Comparison of ENCODE assay signal across 8 mouse cellular contexts in genomic region chr9:98954391-98955102, GRCm38 (mm10). TPM values are rescaled to one million over a fixed set of nuclear protein-coding genes. Genes with fewer than 3 reads are reported as not detected.
A peak's percentile ranks its signal among the peaks of the same experiment; 100 is the strongest.
DNase-seq lines count a peak whose midpoint lies in the region; ATAC-seq and TF ChIP-seq lines count a peak whose summit lies in the region.

No protein-coding gene starts in this region.

- H3K4me1 ChIP-seq in embryonic facial prominence, embryonic 15.5 days, result peaks cover 34% of the 10 kb centered on the region
- peaks cover 29% of the 10 kb centered on the region for H3K4me1 ChIP-seq in limb, embryonic 11.5 days (ENCODE audit: control insufficient read depth, insufficient read depth, low read length)

- DNase-seq in left cerebral cortex, adult 2 months (ENCODE audit: extremely low spot score in 1 of 2, low spot score in 2 of 2), result no peak
- no peak for DNase-seq in left cerebral cortex, adult 11 months (ENCODE audit: low spot score)
- peak; percentile 71 for DNase-seq in limb, embryonic 11.5 days (ENCODE audit: low spot score)
- peak; percentile 46 for DNase-seq in retina, embryonic 14.5 days (ENCODE audit: low spot score)
- no peak for DNase-seq in testis, postnatal 14 days (ENCODE audit: low spot score)
- no peak for DNase-seq in urinary bladder, postnatal 14 days (ENCODE audit: low spot score)
- no peak for DNase-seq in spleen, adult 12 weeks (ENCODE audit: low spot score)

- H3K4me2 ChIP-seq in embryonic facial prominence, embryonic 15.5 days (replicated peaks), result peak overlapping the region; percentile 88
- peak overlapping the region; percentile 86 for H3K4me2 ChIP-seq in limb, embryonic 11.5 days (ENCODE audit: low read depth, severe bottlenecking)

- TF ChIP-seq CTCF in left cerebral cortex, adult 2 months (IDR thresholded peaks at IDR 0.05), result no peak

- peak overlapping the region; percentile 26; the same call in 1 of the 2 replicates for H3K9ac ChIP-seq in embryonic facial prominence, embryonic 15.5 days
- no peak overlapping the region for H3K9ac ChIP-seq in limb, embryonic 11.5 days (ENCODE audit: low read length)

- no peaks in the 10 kb centered on the region for H3K9me3 ChIP-seq in embryonic facial prominence, embryonic 15.5 days (replicated peaks)
- H3K9me3 ChIP-seq in limb, embryonic 11.5 days (ENCODE audit: control insufficient read depth, low read length), result no peaks in the 10 kb centered on the region

- 2% methylated on average over 33 of the region's 33 CpGs for WGBS in embryonic facial prominence, embryonic 15.5 days
- WGBS in limb, embryonic 11.5 days, result 2% methylated on average over 33 of the region's 33 CpGs

- ATAC-seq in embryonic facial prominence, embryonic 15.5 days (ENCODE audit: insufficient number of reproducible peaks, low FRiP score, low TSS enrichment, low read depth), result no peak; the same call in 1 of the 2 replicates
- no peak for ATAC-seq in limb, embryonic 11.5 days (ENCODE audit: insufficient number of reproducible peaks, low FRiP score, low TSS enrichment, low read depth)

- H3K27ac ChIP-seq in left cerebral cortex, adult 2 months, result peak overlapping the region; percentile 28; the same call in 1 of the 2 replicates
- no peak overlapping the region for H3K27ac ChIP-seq in embryonic facial prominence, embryonic 15.5 days (replicated peaks)
- H3K27ac ChIP-seq in limb, embryonic 11.5 days (replicated peaks; ENCODE audit: low read depth, low read length), result no peak overlapping the region

- H3K27me3 ChIP-seq in embryonic facial prominence, embryonic 15.5 days, result peaks cover 93% of the 10 kb centered on the region
- peaks cover 78% of the 10 kb centered on the region for H3K27me3 ChIP-seq in limb, embryonic 11.5 days (ENCODE audit: control insufficient read depth, insufficient read depth, low read length)

- intact Hi-C loops in left cerebral cortex, adult 2 months (cut with DNase I), result loop anchor here (5.0 kb wide), 1 partner anchor 918 kb away; no protein-coding TSS in a partner anchor

- H3K4me3 ChIP-seq in left cerebral cortex, adult 2 months, result peak overlapping the region; percentile 44
- H3K4me3 ChIP-seq in embryonic facial prominence, embryonic 15.5 days (replicated peaks), result peak overlapping the region; percentile 50
- H3K4me3 ChIP-seq in limb, embryonic 11.5 days (ENCODE audit: low read depth, low read length), result peak overlapping the region; percentile 39

- H3K36me3 ChIP-seq in embryonic facial prominence, embryonic 15.5 days, result no peaks in the 10 kb centered on the region
- H3K36me3 ChIP-seq in limb, embryonic 11.5 days (ENCODE audit: control insufficient read depth, insufficient read depth, low read length), result no peaks in the 10 kb centered on the region

RNA-seq across cellular contexts. Expression of gene Foxl2, which starts 0.5 kb away (rescaled TPM):
- total RNA-seq in left cerebral cortex, adult 2 months (2021), result under 1 TPM; 0.91 to 0.95 TPM
- 1.2 and 2.0 TPM in 2 replicates for polyA plus RNA-seq in embryonic facial prominence, embryonic 15.5 days (2015; fragmentation: Nextera tagmentation; extraction: Ambion mirVana)
- not detected in 2 replicates for polyA plus RNA-seq in limb, embryonic 11.5 days (2014; fragmentation: Nextera tagmentation; extraction: Ambion mirVana)

RNA-seq across cellular contexts. Expression of gene Faim, which starts 31.6 kb away (rescaled TPM):
- 10 to 100 TPM; 34.1 to 35.8 TPM for total RNA-seq in left cerebral cortex, adult 2 months (2021)
- polyA plus RNA-seq in embryonic facial prominence, embryonic 15.5 days (2015; fragmentation: Nextera tagmentation; extraction: Ambion mirVana), result 39.7 and 47.6 TPM in 2 replicates
- 58.5 TPM in 2 replicates for polyA plus RNA-seq in limb, embryonic 11.5 days (2014; fragmentation: Nextera tagmentation; extraction: Ambion mirVana)

RNA-seq across cellular contexts. Expression of gene 7420426K07Rik, which starts 51.6 kb away (rescaled TPM):
- total RNA-seq in left cerebral cortex, adult 2 months (2021), result not detected
- not detected in 2 replicates for polyA plus RNA-seq in embryonic facial prominence, embryonic 15.5 days (2015; fragmentation: Nextera tagmentation; extraction: Ambion mirVana)
- polyA plus RNA-seq in limb, embryonic 11.5 days (2014; fragmentation: Nextera tagmentation; extraction: Ambion mirVana), result not detected in 2 replicates

Comparison
In these comparisons a context has a peak if more than half of its experiments do, and no peak if none do; other contexts are left out.
1. DNase-seq: peak in limb, embryonic 11.5 days (single experiment) and retina, embryonic 14.5 days (single experiment); none in left cerebral cortex, adult 2 months (0 of 2), left cerebral cortex, adult 11 months (single experiment), testis, postnatal 14 days (single experiment), urinary bladder, postnatal 14 days (single experiment) and spleen, adult 12 weeks (single experiment).
2. Peak in every context shown above with its lines, with median percentiles within 50 percentile points of each other: H3K4me3 ChIP-seq.